Mouse (Mus musculus): ENCODE measurements around the gene Sun5.

GRCm38 (mm10) chr2:153914151-153914550 lies 43.3 kb upstream of the Sun5 start:
- TF ChIP-seq CTCF (IDR thresholded peaks at IDR 0.05; ENCODE audit: low read depth), result no peak
- TF ChIP-seq EP300 (IDR thresholded peaks at IDR 0.05; ENCODE audit: low read depth), result no peak

All from heart, postnatal 0 days (tissue).